Comparison of ENCODE assay signal across 8 mouse cellular contexts in the genomic region with DNA sequence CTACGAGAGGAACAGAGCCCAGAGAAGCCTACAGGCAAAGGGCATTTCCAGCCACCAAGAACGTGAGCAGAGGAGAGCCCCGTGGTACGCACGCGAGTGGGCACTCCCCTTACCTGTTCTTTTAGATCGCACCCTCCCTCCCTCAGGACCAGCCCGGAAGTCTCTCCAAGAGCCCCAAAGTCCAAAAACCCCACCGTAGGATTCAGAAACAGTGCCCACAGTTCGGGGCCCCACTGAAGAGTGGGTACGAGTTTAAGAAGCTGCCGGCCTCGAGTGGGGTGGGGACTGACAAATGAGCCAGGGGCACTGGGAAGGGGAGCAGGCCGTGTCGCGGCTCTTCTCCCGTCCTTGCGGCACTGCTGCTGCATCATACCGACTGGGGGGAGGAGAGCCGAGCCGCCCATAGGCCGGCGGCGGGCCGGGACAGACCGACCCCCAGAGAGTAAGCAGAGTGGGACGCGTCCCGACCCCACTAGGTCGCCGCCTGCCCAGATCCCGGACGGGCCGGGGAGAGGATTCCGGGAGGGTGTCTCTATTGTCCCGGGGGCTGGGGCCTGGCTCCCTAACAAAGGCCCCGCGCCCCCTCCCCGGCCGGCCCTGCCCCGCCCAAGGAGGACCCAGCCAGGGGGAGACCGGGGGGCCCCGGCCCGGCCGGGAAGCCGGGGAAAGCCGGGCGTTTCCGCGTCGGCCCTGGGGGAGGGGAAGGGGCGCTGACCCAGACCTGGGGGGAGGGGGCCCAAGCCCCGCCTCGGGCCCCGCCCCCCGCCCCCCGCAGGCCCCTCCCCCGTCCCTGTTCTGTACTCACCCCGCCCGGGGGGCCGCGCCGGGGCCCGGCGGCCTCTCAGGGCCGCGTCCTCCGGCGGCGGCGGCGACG. TPM values are rescaled to one million over a fixed set of nuclear protein-coding genes. Genes with fewer than 3 reads are reported as not detected.
DNase-seq lines count a peak whose midpoint lies in the region; ATAC-seq and TF ChIP-seq lines count a peak whose summit lies in the region.

No protein-coding gene starts in this region.

- 3% methylated on average over 46 of the region's 73 CpGs for WGBS in forebrain, postnatal 0 days
- WGBS in intestine, embryonic 15.5 days = under 1% methylated on average over 54 of the region's 73 CpGs
- WGBS in lung, embryonic 15.5 days = under 1% methylated on average over 60 of the region's 73 CpGs

- H3K4me1 ChIP-seq in forebrain, postnatal 0 days (ENCODE audit: insufficient read depth) = peaks cover 8% of the 10 kb centered on the region
- H3K4me1 ChIP-seq in intestine, embryonic 15.5 days (replicated peaks) = peaks cover 16% of the 10 kb centered on the region; the same call in 1 of the 2 replicates
- peaks cover 23% of the 10 kb centered on the region for H3K4me1 ChIP-seq in lung, embryonic 15.5 days

- peak overlapping the region; percentile 86 for H3K27ac ChIP-seq in layer of hippocampus, adult 2 months
- peak overlapping the region; percentile 97 for H3K27ac ChIP-seq in forebrain, postnatal 0 days (ENCODE audit: low read depth, low read length)
- peak overlapping the region; percentile 100 for H3K27ac ChIP-seq in intestine, embryonic 15.5 days
- peak overlapping the region; percentile 100 for H3K27ac ChIP-seq in lung, embryonic 15.5 days

- H3K4me2 ChIP-seq in forebrain, postnatal 0 days (ENCODE audit: low read depth) = peak overlapping the region; percentile 86
- H3K4me2 ChIP-seq in intestine, embryonic 15.5 days (replicated peaks) = peak overlapping the region; percentile 93
- H3K4me2 ChIP-seq in lung, embryonic 15.5 days = peak overlapping the region; percentile 86

- H3K27me3 ChIP-seq in forebrain, postnatal 0 days (ENCODE audit: insufficient read depth, low read length) = no peaks in the 10 kb centered on the region
- H3K27me3 ChIP-seq in intestine, embryonic 15.5 days (replicated peaks) = no peaks in the 10 kb centered on the region
- no peaks in the 10 kb centered on the region for H3K27me3 ChIP-seq in lung, embryonic 15.5 days

- peak overlapping the region; percentile 82 for H3K4me3 ChIP-seq in layer of hippocampus, adult 2 months
- H3K4me3 ChIP-seq in forebrain, postnatal 0 days (ENCODE audit: low read depth, low read length) = peak overlapping the region; percentile 90
- H3K4me3 ChIP-seq in intestine, embryonic 15.5 days (replicated peaks) = peak overlapping the region; percentile 78
- H3K4me3 ChIP-seq in lung, embryonic 15.5 days = peak overlapping the region; percentile 93

- no peak for TF ChIP-seq CTCF in layer of hippocampus, adult 2 months (conservative IDR thresholded peaks at IDR 0.05)
- no peak for TF ChIP-seq CTCF in forebrain, postnatal 0 days (IDR thresholded peaks at IDR 0.05; ENCODE audit: low read depth)

- H3K9ac ChIP-seq in forebrain, postnatal 0 days = peak overlapping the region; percentile 84
- H3K9ac ChIP-seq in intestine, embryonic 15.5 days = peak overlapping the region; percentile 87
- H3K9ac ChIP-seq in lung, embryonic 15.5 days = peak overlapping the region; percentile 97

- peak in 1 of 2 experiments; percentile 34 for DNase-seq in layer of hippocampus, adult 2 months (ENCODE audit: low spot score in 2 of 2)
- no peak for DNase-seq in layer of hippocampus, postnatal 36 days
- peak; percentile 26 for DNase-seq in brain, adult 2 months (ENCODE audit: low read depth, low spot score)
- peak; percentile 71 for DNase-seq in forebrain, postnatal 0 days
- peak; percentile 51 for DNase-seq in retina, postnatal 7 days (ENCODE audit: low read depth, low spot score)
- no peak for DNase-seq in c-Kit-positive CD71-positive TER-119-positive erythroid progenitor cells, embryonic 14.5 days (ENCODE audit: low spot score)

- no peaks in the 10 kb centered on the region for H3K9me3 ChIP-seq in forebrain, postnatal 0 days (ENCODE audit: low read length)
- H3K9me3 ChIP-seq in intestine, embryonic 15.5 days = no peaks in the 10 kb centered on the region
- no peaks in the 10 kb centered on the region for H3K9me3 ChIP-seq in lung, embryonic 15.5 days

- peaks cover 32% of the 10 kb centered on the region for H3K36me3 ChIP-seq in forebrain, postnatal 0 days (ENCODE audit: insufficient read depth)
- peaks cover 14% of the 10 kb centered on the region for H3K36me3 ChIP-seq in intestine, embryonic 15.5 days
- H3K36me3 ChIP-seq in lung, embryonic 15.5 days = peaks cover 33% of the 10 kb centered on the region

- peak; percentile 8; the same call in 1 of the 2 replicates for ATAC-seq in forebrain, postnatal 0 days
- ATAC-seq in intestine, embryonic 15.5 days = peak; percentile 39
- ATAC-seq in lung, embryonic 15.5 days (ENCODE audit: borderline replicate concordance, extremely low read depth, low FRiP score, low TSS enrichment) = peak; percentile 19

RNA-seq across cellular contexts. Expression of a gene that starts 0.6 kb away (rescaled TPM):
- total RNA-seq in layer of hippocampus, adult 2 months (2021) = 100 to 1,000 TPM; 165 to 169 TPM
- total RNA-seq in layer of hippocampus, postnatal 36 days (2021) = 100 to 1,000 TPM; 172 to 173 TPM
- total RNA-seq in forebrain, postnatal 0 days (2014; rRNA removed) = 162 and 167 TPM in 2 replicates
- polyA plus RNA-seq in forebrain, postnatal 0 days (2015; fragmentation: Nextera tagmentation; extraction: Ambion mirVana) = 24.3 and 26.2 TPM in 2 replicates
- 11.8 and 13.6 TPM in 2 replicates for polyA plus RNA-seq in intestine, embryonic 15.5 days (2015; fragmentation: Nextera tagmentation; extraction: Ambion mirVana)
- polyA plus RNA-seq in lung, embryonic 15.5 days (2015; fragmentation: Nextera tagmentation; extraction: Ambion mirVana) = 13.3 and 13.6 TPM in 2 replicates

RNA-seq across cellular contexts. Expression of a gene that starts 11.1 kb away (rescaled TPM):
- total RNA-seq in layer of hippocampus, adult 2 months (2021) = 10 to 100 TPM; 61.1 to 67.4 TPM
- 10 to 100 TPM; 64.2 to 64.8 TPM for total RNA-seq in layer of hippocampus, postnatal 36 days (2021)
- 72.5 and 77.4 TPM in 2 replicates for total RNA-seq in forebrain, postnatal 0 days (2014; rRNA removed)
- polyA plus RNA-seq in forebrain, postnatal 0 days (2015; fragmentation: Nextera tagmentation; extraction: Ambion mirVana) = 63.0 and 67.0 TPM in 2 replicates
- 44.3 and 48.5 TPM in 2 replicates for polyA plus RNA-seq in intestine, embryonic 15.5 days (2015; fragmentation: Nextera tagmentation; extraction: Ambion mirVana)
- 48.7 and 51.4 TPM in 2 replicates for polyA plus RNA-seq in lung, embryonic 15.5 days (2015; fragmentation: Nextera tagmentation; extraction: Ambion mirVana)

RNA-seq across cellular contexts. Expression of a gene that starts 23.7 kb away (rescaled TPM):
- total RNA-seq in layer of hippocampus, adult 2 months (2021) = 100 to 1,000 TPM; 122 to 138 TPM
- 100 to 1,000 TPM; 127 to 128 TPM for total RNA-seq in layer of hippocampus, postnatal 36 days (2021)
- 94.3 and 109 TPM in 2 replicates for total RNA-seq in forebrain, postnatal 0 days (2014; rRNA removed)
- polyA plus RNA-seq in forebrain, postnatal 0 days (2015; fragmentation: Nextera tagmentation; extraction: Ambion mirVana) = 73.2 and 78.7 TPM in 2 replicates
- 77.8 and 80.2 TPM in 2 replicates for polyA plus RNA-seq in intestine, embryonic 15.5 days (2015; fragmentation: Nextera tagmentation; extraction: Ambion mirVana)
- 83.5 and 86.1 TPM in 2 replicates for polyA plus RNA-seq in lung, embryonic 15.5 days (2015; fragmentation: Nextera tagmentation; extraction: Ambion mirVana)

RNA-seq across cellular contexts. Expression of a gene that starts 27.3 kb away (rescaled TPM):
- 1 to 10 TPM; 2.0 TPM for total RNA-seq in layer of hippocampus, adult 2 months (2021)
- total RNA-seq in layer of hippocampus, postnatal 36 days (2021) = 1 to 10 TPM; 1.0 to 1.2 TPM
- total RNA-seq in forebrain, postnatal 0 days (2014; rRNA removed) = 0.54 and 1.4 TPM in 2 replicates
- 0.11 TPM in 1 of 2 replicates, not detected in the other for polyA plus RNA-seq in forebrain, postnatal 0 days (2015; fragmentation: Nextera tagmentation; extraction: Ambion mirVana)
- polyA plus RNA-seq in intestine, embryonic 15.5 days (2015; fragmentation: Nextera tagmentation; extraction: Ambion mirVana) = 0.08 TPM in 1 of 2 replicates, not detected in the other
- polyA plus RNA-seq in lung, embryonic 15.5 days (2015; fragmentation: Nextera tagmentation; extraction: Ambion mirVana) = 0.09 and 0.10 TPM in 2 replicates

RNA-seq across cellular contexts. Expression of a gene that starts 47.2 kb away (rescaled TPM):
- total RNA-seq in layer of hippocampus, adult 2 months (2021) = 1 to 10 TPM; 1.0 to 1.1 TPM
- total RNA-seq in layer of hippocampus, postnatal 36 days (2021) = 1 to 10 TPM in 1 of 2 experiments, under 1 TPM in 1; 0.58 to 1.5 TPM
- 0.62 and 1.0 TPM in 2 replicates for total RNA-seq in forebrain, postnatal 0 days (2014; rRNA removed)
- polyA plus RNA-seq in forebrain, postnatal 0 days (2015; fragmentation: Nextera tagmentation; extraction: Ambion mirVana) = 1.5 and 1.6 TPM in 2 replicates
- polyA plus RNA-seq in intestine, embryonic 15.5 days (2015; fragmentation: Nextera tagmentation; extraction: Ambion mirVana) = 13.1 and 13.5 TPM in 2 replicates
- polyA plus RNA-seq in lung, embryonic 15.5 days (2015; fragmentation: Nextera tagmentation; extraction: Ambion mirVana) = 19.9 and 20.4 TPM in 2 replicates

Comparison
In these comparisons a context has a peak if more than half of its experiments do, and no peak if none do; other contexts are left out.
1. DNase-seq: peak in brain, adult 2 months (single experiment), forebrain, postnatal 0 days (single experiment) and retina, postnatal 7 days (single experiment); none in layer of hippocampus, postnatal 36 days (0 of 2) and c-Kit-positive CD71-positive TER-119-positive erythroid progenitor cells, embryonic 14.5 days (single experiment).
2. Peak in every context shown above with its lines, with median percentiles within 50 percentile points of each other: H3K27ac ChIP-seq, H3K4me3 ChIP-seq, ATAC-seq, H3K4me2 ChIP-seq and H3K9ac ChIP-seq.